Mouse (Mus musculus) left cerebral cortex, postnatal 25 days (tissue): ENCODE results near the gene Dars. TPM values are rescaled to one million over a fixed set of nuclear protein-coding genes. Genes with fewer than 3 reads are reported as not detected.

Experiments
- DNase-seq, 2 experiments: peaks; one replicate each; pipeline ENCODE4 v3.0.0; 2022; ENCODE audit warnings: low spot score in 2 of 2, mixed read lengths in 1 of 2
- intact Hi-C: fragments of 180-260 bp; cut with DNase I; formaldehyde crosslinking; loops from one replicate; pipeline ENCODE4 v1.15.1; 2025
- total RNA-seq, 2 experiments: library from RNA; stranded (reverse); gene quantifications; 2 replicates each; pipeline ENCODE4 v1.2.3; 2021

Dars gene
- total RNA-seq, result 10 to 100 TPM; 53.1 to 55.4 TPM

DNA sequence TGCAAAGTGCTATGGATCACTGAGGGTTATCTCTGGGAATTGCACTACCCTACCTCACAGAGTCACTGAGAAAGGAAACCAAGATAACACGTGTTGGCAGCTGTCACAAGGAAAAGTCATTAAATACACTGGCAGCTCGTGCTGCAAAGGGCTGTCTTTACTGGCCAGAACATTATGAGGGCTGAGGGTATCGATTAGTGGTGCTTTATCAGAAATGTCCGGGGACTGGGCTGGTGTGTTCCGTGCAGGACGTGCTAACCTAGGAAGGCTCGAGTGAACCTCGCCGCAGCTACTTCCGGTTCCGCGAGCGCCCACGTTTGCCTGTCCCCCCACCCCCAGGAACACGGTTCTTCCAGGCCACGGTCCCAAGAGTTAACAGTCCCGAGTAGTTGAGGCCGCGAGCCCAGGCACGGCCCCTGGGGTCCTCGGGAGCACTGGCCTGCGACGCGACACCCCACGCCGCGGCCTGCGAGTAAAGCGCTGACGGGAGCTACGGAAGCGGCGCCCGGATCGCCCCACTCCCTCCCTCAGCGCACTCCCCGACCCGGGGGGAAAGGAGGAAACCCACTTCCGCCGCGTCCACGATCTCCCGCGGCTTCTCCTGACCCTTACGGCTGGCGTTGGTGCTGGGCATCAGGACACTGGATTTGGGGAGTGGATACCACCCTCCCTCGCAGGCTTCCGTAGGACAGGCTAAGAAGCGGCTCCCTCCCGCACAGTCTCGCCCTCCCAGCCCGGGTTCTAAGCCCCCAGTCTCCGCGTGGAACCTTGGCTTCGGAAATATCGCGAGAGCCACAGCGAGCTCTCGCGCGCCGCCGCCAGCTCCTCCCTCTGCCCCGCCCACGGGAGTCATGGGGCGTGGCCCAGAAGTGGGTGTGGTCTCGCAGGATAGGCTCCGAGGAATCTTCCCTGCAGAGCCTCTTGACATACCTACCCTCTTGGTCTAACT, at the start of gene Dars:
Gene Dars, minus strand, starts transcription at position 785 of the 949 bp plus-strand sequence.
- DNase-seq, result peak; percentile 90 to 91
- intact Hi-C loops, result loop anchor here (5.0 kb wide), 2 partner anchors 55 to 175 kb away; partner anchors contain the start of gene Cxcr4

DNA sequence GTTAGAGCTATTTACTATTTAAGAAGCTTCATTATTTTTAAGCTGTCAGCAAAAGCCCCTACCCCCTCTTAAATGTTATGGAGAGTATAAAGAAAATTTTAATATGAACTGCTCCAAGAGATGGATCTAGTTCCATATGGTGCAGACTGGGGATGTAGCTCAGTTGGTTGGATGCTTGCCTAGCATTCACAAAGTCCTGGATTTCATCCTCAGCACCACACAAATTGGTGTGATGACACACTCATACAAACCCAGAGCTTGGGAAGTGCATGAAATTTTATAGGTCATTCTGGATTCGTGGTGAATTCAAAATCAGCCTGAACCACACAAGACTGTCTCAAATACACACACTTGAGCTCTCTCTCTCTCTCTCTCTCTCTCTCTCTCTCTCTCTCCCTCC, 49.7 kb upstream of the Dars start:
- intact Hi-C loops, result loop anchor here (2.0 kb wide), 1 partner anchor 322 kb away; no protein-coding TSS in a partner anchor
- peak; percentile 31 to 91 for DNase-seq

DNA sequence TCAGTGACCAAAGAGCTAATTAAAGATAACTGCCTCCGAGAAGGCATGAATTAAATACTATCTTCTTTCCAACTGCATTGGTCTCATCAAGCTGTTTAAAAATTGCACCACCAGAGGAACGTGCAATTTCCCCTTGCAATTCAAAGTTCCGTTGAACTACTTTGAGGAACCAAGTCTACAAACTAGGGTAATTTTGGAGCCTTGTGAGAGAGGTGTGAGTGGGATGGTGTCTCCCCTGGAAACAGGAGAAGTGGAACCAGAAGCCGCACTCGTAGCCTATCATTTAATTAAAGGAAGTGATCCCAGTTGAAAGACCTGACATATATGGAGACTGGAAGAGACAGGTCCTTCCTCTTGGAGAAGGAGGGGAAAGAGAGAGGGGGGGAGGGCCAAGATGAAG, 46.3 kb upstream of the Dars start:
- DNase-seq, result peak in 1 of 2 experiments; percentile 15
- intact Hi-C loops, result no loop called here

DNA sequence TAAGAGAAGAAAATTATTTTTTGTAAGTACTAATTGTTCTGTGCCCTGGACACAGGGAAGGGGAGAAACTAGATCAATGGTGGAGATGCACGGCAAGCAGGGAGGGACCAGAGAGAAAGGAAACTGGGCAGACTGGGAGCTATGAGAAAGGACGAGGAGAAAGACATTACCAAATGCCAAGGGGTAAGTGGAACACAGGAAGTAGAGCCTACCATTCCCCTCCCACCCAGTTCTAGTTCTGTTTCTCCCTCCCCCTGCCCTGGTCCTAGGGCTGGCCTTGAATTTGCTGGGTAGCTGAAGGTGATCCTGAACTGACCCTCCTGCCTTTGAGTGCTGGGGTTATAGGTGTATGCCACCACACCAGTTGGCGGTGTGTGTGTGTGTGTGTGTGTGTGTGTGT, 45.2 kb upstream of the Dars start:
- no peak for DNase-seq
- intact Hi-C loops, result no loop called here

DNA sequence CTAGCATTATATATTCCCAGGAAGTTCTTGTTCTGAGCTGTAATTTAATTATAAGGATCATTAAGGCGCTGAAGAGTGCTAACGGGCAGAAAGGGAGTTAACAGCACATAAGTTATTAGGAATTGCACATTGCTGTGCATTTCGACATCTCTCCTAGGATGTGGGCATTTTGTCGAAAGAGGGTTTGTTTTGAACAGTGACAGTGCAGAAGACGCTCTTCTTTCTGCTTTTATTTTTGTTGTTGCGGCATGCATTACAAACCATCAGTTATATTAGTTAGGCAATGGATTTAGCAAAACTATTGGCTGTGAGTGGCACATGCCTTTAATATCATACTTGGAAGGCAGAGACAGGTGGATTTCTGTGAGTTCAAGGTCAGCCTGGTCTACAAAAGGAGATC, 43.6 kb upstream of the Dars start:
- intact Hi-C loops, result no loop called here
- no peak for DNase-seq

DNA sequence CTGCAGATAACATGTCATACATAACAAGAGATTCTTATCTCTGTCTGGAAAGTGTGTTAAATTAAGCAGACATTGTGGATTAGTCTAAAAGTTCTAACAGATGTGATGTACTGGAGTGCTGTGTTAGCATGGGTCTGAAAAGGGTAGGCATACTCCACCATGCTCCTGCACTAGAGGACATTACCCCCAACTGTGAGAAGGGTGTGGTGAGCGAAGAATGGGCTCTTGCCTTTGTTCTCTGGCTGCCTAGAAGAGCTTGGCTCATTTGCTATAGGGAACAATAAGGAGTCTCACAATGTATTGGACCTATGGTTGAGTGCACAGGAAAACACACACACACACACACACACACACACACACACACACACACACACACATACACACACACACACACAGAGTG, 42.3 kb upstream of the Dars start:
- intact Hi-C loops, result no loop called here
- no peak for DNase-seq

DNA sequence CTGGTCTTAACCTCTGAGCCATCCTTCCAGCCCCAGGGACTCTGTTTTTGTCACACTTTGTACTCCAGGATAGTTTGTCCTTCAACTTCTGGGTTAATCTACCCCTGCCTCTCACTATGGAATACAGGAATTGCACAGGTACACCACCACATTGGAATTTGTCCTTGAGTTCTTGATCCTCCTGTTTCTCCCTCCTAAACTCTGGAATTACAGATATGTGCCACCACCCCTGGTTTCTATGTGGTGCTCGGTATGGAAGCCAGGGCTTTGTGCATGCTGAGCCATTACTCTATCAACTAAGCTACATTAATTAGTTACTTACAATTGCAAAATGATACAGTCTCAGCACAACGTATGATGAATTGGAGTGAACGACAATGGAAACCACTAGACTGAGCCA, 41.8 kb upstream of the Dars start:
- no peak for DNase-seq
- intact Hi-C loops, result no loop called here

DNA sequence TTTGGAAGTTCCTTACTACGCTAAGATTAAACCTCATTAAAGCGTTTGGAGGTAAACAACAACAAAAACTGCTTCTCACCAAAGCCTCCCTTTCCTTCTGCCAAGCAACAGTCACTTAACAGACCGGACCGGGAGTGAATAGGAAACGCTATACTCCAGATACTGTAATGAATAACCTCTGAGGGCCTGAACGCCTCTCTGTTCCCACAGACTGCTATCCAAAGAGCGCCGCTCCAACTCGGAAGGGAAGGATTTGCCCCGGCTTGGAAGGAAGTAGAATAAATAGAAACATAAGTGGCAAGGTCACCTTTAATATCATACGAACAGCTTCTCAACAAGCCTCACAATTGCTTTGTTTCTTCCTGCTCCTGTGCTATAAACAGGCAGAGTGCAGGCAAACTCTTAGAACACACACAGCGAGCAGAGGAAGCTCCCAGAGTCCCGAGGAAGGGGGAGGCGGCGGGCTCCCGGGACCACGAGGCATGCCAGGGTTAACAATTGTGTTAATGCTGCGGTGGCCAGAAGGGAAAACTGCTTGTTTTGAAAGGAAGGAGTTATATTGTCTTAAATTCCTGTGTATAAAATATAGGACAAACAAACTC, 39.8 kb upstream of the Dars start:
- intact Hi-C loops, result no loop called here

DNA sequence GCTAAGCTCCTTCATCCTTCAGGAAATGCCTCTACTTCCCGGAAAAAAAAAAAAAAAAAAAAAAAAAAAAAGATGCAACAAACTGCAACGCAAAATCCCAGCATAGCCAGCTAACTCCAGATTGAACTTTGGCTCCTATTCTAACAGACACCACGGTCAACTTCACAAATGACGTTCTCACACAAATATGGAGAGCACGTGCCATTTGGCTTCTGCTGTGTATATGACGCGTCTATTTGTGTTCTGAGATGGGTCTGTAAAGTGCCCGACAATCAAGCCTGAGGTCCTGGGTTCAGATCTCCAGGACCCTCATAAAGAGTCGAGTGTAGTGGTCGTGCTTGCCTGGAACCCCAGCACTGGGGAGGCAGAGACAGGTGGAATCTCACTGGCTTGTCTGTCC, 39.1 kb upstream of the Dars start:
- DNase-seq, result no peak
- intact Hi-C loops, result no loop called here

More for the DNA sequence above, 39.8 kb upstream of the Dars start:
- no peak for DNase-seq

DNA sequence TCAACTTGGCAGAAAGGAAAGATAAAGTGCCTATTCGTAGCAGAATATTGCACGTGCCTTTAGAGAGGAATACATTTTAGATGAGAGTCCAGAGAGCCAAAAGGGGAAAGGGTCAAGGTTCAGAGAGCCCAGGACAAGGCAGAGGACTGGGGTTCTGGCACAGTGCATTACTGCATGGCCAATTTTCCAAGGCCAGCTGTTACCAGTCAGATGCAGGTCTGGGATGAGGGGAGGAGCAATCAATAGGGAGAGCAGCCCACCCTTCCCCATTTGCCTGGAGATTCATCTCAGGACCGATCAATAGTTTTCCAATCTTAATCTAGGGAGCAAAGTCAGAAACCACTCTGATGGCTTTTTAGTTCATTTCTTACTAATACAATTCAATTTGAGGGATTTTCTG, 35.0 kb upstream of the Dars start:
- intact Hi-C loops, result no loop called here
- no peak for DNase-seq

DNA sequence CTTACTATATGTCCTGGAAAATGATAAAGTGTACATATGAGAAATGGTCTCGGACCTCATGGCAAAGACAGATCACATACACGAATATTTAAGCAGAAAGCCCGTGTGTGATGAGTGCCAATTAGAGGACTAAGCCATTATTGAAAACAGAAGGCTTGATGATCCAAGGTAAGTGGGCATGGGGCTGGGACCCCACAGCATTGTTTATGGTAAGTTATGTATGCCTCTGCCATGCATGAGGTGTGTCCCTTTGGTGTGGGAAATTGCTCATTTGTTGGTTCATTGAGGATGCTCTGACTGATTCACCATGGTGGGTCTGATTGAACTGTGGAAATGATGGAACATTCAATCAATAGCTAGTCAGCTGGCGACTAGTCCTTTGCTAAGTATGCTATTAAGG, 34.0 kb upstream of the Dars start:
- intact Hi-C loops, result no loop called here
- no peak for DNase-seq

DNA sequence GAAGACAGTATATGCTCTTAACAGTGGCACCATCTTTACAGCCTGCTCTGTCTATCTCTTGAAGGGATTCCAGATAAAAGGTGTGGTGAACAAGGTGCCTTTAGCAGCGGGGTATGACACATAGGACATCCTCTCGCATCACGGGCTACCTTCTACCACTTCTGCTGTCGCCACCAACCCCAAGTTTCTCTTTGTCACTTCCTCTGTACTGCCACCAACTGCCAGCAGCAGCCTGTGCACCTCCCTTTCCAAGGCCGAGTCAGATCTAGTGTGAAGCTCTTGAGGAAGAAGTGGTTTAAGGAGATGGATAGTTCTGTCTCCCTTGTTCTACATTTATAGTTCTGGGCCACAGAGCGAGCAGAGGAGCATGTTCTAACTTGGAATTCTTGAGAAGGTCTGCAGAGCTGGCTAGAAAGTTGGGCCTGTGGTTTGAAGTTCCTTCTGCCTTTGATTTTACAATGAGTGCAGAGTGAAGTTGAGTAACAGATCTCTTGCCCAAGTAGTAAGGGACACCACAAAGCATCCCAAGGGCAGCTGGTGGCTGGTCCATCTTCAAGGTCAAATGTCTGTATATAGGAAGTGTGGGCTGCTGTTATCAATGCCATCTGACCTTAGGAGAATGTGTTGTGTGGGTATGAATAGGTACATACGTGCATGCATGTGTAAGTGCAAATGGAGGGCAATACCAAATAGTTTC, 30.2 kb upstream of the Dars start:
- DNase-seq, result no peak
- intact Hi-C loops, result no loop called here

DNA sequence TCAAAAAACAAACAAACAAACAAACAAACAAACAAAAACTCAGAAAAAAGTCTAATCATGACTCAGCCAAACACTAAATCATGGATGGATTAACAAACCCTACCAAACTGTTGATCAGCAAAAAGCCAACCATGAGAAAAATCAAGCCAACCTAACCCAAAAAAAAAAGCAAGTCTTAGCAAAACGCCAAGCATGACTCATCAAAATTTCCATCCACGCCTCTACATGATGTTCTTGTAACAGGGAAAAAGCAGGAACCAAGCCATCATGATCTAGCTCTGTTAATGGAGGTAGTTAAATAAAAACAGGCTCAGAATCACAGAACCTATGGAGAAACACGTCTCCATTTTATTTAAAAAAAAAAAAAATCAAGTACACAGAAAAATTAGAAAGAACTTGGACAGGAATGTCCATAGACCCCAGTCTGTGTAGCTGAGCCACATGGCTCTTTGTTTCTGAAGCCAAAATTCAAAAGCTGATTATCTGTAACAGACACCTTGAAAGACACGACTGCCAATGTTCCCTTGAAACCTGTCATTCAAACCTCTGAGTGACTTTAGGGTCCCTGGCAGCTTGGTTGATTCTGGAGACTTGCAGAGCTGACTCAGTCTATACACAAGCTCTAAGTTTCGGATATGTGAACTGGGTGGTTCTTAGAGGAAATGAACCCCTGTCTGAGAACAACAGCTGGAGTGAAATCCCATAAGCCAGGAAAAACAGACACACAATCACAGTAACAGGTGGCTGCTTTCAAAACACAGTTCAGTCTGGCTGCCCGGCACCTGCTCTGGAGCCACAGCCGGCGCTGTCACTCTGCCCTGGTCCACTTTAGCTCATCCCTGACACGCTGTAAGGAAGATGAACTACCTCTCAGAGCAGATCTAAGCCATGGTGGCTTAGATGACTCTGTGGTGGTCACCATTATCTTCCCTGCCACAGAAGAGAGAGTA, 27.0 kb upstream of the Dars start:
- intact Hi-C loops, result no loop called here
- peak in 1 of 2 experiments; percentile 32 for DNase-seq

DNA sequence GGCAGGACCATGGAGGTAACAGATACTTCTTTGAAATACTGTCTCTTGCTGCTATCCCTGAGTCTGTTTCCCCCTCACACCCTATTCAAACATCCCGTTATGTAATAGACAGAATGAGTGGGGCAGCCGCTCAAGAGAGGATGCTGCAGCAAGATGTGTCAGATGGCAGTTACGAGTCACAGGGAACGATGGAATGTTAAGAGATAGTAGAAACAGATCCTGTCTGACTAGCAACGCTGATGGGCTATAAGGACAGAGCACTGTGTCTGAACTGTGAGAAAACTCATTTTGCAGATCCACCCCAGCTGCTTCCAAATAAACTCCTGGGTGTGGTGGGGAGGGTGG, 23.9 kb upstream of the Dars start:
- intact Hi-C loops, result no loop called here
- peak; percentile 31 to 67 for DNase-seq

DNA sequence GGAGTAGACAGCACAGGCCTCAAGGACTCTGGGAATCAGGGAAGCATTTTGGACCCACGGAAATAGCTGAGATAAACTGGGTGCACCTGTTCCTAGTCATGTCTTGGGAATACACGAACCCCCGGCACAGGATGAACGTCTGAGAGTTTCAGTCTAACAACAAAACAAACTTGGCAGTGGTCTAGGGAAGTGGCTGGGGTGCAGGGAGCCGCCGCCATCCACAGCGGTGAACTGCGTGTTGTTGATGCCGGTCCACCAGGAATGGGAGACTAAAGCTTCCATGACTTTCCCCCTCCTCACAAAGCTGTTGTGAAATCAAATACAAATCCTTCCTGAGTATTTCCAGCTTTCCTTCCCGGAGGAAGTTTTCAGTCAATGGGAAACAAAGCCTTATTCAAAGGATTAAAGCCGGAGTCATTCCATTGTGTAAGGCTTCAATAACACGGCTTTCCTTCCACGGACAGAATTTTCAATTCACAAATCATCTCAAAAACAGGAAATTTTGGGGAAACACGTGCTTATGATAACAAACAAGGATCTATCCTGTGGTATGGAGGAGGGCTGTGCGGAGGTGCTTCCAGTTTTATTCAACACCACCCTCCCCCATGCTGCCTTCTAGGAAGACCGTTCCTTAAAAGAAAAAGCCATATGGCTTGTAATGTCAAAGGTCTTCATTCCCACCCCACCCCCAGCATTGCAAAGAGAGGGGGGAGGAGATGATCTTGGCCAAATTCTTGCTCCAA, 23.4 kb upstream of the Dars start:
- DNase-seq, result peak in 1 of 2 experiments; percentile 57
- intact Hi-C loops, result no loop called here

DNA sequence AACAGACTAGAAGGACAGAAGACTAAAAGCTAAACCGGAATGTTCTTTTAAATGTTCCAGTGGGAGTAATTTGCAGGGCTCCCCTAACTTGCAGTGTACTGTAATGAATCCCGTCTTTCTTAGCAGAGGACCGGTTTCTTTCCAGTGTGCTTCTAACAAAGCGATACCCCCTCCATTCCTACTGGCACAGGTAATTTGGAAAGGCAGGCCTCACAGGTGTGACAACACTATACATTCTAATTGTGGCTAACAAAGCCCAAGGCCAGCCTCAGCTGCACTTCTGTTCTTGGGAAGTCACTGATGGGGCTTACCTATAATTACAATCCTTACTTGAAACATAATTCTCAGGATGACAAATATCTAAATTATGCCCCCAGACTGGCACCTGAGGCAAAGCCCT, 22.4 kb upstream of the Dars start:
- DNase-seq, result no peak
- intact Hi-C loops, result no loop called here

DNA sequence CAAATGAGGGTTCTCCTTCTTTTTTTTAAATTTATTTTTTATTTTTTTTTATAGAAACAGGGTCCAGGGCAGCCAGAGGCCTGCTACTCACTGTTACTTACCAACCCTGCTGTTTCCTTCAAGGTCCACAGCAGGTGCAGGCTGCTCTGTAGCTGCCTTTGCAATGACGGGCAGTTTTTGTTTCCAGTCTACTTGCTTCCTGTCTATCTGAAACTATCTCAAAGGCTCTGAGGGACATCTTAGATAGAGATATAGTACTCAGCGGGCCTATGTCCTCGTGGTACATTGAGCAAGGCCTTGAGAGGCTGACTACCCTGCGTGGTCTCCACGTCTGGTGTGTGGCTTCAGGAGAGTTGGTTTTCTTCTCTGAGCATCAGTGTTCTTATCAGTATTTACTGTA, 21.4 kb upstream of the Dars start:
- intact Hi-C loops, result no loop called here
- no peak for DNase-seq

DNA sequence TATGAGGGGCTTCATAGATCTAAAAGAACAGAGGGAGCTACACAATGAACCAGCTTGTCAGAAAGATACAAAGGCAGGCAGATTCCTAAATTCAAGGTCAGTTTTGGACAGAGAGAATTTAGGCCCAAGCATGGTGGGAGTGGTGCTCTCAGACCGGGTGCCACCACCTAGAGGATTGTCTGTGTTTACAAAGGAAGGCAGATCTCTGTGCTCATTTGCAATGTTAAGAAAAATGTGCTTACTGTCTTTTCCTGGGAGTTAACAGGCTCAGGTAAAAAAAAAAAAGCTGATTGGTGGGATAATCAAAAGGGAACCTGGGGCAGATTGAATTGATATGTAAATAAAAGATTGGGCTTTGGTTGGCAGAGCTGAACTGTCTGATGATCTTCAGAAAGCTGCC, 20.1 kb upstream of the Dars start:
- intact Hi-C loops, result no loop called here
- DNase-seq, result no peak

DNA sequence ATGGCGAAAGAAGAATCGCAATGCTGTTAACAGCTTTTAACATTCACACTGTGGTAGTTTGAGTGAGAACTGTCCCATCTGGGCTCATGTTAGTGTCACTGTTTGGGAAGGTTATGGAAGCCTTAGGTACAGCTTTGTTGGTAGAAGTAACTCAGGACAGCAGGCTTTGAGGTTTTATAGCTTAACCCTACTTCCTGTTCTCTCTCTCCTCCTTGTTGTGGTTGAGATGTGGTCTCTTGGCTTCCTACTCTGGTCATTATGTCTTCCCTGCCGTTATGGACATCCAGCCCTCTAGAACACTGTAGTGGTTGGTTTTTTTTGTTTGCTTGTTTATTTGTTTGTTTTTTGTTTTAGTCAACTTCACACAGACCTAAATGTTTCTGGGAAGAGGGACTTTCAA, 18.8 kb upstream of the Dars start:
- DNase-seq, result no peak
- intact Hi-C loops, result no loop called here
